Mouse (Mus musculus) kidney, adult 2 months (tissue): Measurements from ENCODE around the gene Dennd2c. TPM values are rescaled to one million over a fixed set of nuclear protein-coding genes. Genes with fewer than 3 reads are reported as not detected.

Experiments used
- DNase-seq: peaks from one replicate; pipeline ENCODE4 v3.0.0; 2021
- H3K27ac ChIP-seq: fragments of 200-500 bp; 2 replicates; pipeline ENCODE4 v1.5.1; 2012; ENCODE audit warnings: low read depth, low read length, control low read depth, inconsistent platforms; ENCODE audit not compliant: insufficient read depth
- H3K27me3 ChIP-seq: fragments of 200-500 bp; replicated peaks from 2 replicates; pipeline ENCODE4 v1.6.1; 2012; ENCODE audit warnings: mild to moderate bottlenecking, moderate library complexity, low read length, inconsistent platforms; ENCODE audit not compliant: control insufficient read depth, insufficient read depth
- H3K36me3 ChIP-seq: fragments of 200-500 bp; 2 replicates; pipeline ENCODE4 v1.6.1; 2012; ENCODE audit warnings: mild to moderate bottlenecking, moderate library complexity, low read length, inconsistent platforms; ENCODE audit not compliant: control insufficient read depth, insufficient read depth
- H3K4me1 ChIP-seq: fragments of 200-500 bp; 2 replicates; pipeline ENCODE4 v1.6.1; 2011; ENCODE audit warnings: low read length; ENCODE audit not compliant: control insufficient read depth, insufficient read depth
- H3K4me3 ChIP-seq: fragments of 200-500 bp; 2 replicates; pipeline ENCODE4 v1.5.1; 2011; ENCODE audit warnings: mild to moderate bottlenecking, low read depth, low read length, control low read depth; ENCODE audit not compliant: insufficient read depth
- CTCF ChIP-seq: fragments of 200-500 bp; conservative IDR thresholded peaks from 2 replicates; pipeline ENCODE4 v1.5.1; 2011; ENCODE audit warnings: low read depth, mild to moderate bottlenecking, control low read depth, low read length, moderate library complexity, mixed read lengths; ENCODE audit not compliant: insufficient read depth, insufficient read length
- POLR2A ChIP-seq: fragments of 200-500 bp; IDR thresholded peaks from one replicate; pipeline ENCODE4 v1.6.1; 2011; ENCODE audit warnings: low read depth, low read length, control low read depth
- WGBS: fragments of 180-500 bp; shearing (Covaris S2); methylation state at CpG from one replicate; pipeline ENCODE4 v1.1.7; 2018; 5-methylcytosine and 5-hydroxymethylcytosine counted together
- polyA plus RNA-seq: library from polyadenylated mRNA; depleted of rRNA; stranded (reverse); fragments of >200 nt; gene quantifications from 2 replicates; pipeline ENCODE4 v1.2.3, GENCODE M21; 2012

The Dennd2c gene
- polyA plus RNA-seq, 1 experiment = 0.67 TPM

DNA sequence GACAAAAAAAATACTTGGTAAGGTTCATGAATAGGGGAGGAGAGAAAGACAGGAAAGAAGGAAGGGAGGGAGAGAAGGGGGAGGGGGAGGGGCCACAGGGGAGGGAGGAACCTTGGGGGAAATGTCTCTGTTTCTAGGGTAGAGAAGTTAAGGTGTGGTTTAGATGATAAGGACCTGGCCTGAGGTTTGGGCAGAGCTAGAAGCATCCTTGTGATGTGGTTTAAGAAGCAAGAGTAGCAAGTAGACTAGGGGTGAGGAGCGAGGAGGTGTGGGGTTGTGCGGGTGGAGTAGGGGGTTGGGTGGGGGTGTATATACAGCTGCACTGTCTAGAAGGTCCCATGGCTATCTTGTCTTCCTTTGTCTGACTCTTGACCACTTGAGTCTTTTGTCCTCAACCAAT is 10.7 kb upstream of the Dennd2c start:
- no peak overlapping the region for H3K4me3 ChIP-seq
- H3K4me1 ChIP-seq = no peaks in the 10 kb centered on the region
- WGBS = 96% methylated on average over 2 of the region's 2 CpGs
- no peaks in the 10 kb centered on the region for H3K36me3 ChIP-seq
- no peaks in the 10 kb centered on the region for H3K27me3 ChIP-seq
- TF ChIP-seq CTCF (no peak), POLR2A (no peak)
- H3K27ac ChIP-seq = no peak overlapping the region
- DNase-seq = no peak

DNA sequence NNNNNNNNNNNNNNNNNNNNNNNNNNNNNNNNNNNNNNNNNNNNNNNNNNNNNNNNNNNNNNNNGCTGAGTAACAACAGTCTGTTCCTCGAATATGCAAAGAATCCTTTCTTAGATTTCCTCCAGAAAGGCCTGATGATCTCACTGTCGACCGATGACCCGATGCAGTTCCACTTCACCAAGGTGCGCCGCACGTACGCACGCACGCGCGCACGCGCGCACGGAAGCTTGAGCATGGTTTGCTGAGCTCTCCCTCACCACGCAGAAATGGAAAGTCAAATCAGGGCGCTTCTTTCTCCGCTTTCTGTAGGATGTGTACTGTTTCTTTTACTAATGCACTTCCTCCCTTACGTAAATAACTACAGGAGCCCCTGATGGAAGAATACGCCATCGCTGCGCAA is 3.7 kb upstream of the Dennd2c start:
- Histone ChIP-seq H3K27me3 (no peaks in the 10 kb centered on the region), H3K4me3 (no peak overlapping the region), H3K4me1 (no peaks in the 10 kb centered on the region), H3K27ac (no peak overlapping the region), H3K36me3 (no peaks in the 10 kb centered on the region)
- 83% methylated on average over 23 of the region's 23 CpGs for WGBS
- no peak for DNase-seq
- TF ChIP-seq CTCF = no peak
- TF ChIP-seq POLR2A = no peak

DNA sequence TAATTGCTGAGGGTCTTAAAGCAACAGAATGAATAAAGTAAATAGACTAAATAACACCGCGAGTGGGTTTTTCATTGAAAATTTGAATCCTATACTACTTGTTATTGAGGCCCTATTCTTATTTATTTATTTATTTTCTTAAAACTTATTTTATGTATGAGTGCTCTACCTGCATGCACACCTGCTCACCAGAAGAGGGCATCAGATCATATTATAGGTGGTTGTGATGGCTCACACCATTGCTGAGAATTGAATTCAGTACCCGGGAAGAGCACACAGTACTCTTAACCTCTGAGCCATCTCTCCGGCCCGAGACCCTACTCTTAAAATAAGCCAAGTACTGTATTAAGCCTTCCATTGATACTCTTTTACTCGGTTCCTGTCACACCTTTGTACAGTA is 2.7 kb upstream of the Dennd2c start:
- Histone ChIP-seq H3K27me3 (no peaks in the 10 kb centered on the region), H3K36me3 (no peaks in the 10 kb centered on the region), H3K4me1 (no peaks in the 10 kb centered on the region), H3K27ac (no peak overlapping the region), H3K4me3 (no peak overlapping the region)
- WGBS = 85% methylated on average over 6 of the region's 6 CpGs
- DNase-seq = no peak
- TF ChIP-seq CTCF = peak; percentile 13; the same call in 1 of the 2 replicates
- TF ChIP-seq POLR2A = no peak

DNA sequence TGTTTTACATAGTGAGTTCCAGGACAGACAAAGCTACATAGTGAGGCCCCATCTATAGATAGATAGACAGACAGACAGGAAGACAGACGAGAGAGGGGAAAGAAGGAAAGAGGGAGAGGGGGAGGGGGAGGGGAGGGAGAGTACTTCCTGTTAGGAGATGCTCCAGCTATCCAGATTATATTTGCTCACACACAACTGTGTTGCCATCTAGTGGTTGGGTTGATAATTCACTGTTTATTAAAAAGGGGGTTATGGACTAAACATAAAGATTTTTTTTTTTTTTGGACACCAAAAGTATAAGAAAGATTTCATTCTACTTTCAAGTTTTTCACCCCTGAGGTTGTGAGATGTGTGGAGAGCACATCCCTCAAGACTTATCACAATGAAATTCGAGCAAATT is 1.7 kb upstream of the Dennd2c start:
- H3K27me3 ChIP-seq = no peaks in the 10 kb centered on the region
- no peak overlapping the region for H3K4me3 ChIP-seq
- H3K36me3 ChIP-seq = no peaks in the 10 kb centered on the region
- no peak for DNase-seq
- no peak for TF ChIP-seq POLR2A
- H3K4me1 ChIP-seq = no peaks in the 10 kb centered on the region
- 57% methylated on average over 2 of the region's 2 CpGs for WGBS
- no peak overlapping the region for H3K27ac ChIP-seq

DNA sequence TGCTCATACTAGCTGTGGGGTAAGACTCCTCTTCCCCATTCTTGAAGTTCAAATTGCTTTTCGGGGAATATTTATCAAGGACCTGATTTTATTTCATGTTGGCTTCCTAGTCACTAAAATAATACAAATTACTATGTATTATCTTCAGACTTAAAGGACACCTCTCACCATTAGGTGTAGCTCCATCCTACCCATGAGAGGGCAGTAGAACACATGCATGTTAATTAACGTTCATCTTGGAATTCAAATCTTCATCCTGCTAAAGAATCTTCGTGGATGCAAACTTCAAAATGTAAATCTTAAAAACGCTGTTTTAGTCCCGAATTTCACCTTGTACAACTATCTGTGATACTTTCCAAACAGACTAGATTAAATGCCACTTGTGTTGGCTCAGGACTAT is 1.2 kb upstream of the Dennd2c start:
- Histone ChIP-seq H3K27me3 (no peaks in the 10 kb centered on the region), H3K4me1 (no peaks in the 10 kb centered on the region), H3K4me3 (no peak overlapping the region), H3K36me3 (no peaks in the 10 kb centered on the region), H3K27ac (no peak overlapping the region)
- 49% methylated on average over 5 of the region's 5 CpGs for WGBS
- no peak for DNase-seq
- no peak for TF ChIP-seq POLR2A
- no peak for TF ChIP-seq CTCF

DNA sequence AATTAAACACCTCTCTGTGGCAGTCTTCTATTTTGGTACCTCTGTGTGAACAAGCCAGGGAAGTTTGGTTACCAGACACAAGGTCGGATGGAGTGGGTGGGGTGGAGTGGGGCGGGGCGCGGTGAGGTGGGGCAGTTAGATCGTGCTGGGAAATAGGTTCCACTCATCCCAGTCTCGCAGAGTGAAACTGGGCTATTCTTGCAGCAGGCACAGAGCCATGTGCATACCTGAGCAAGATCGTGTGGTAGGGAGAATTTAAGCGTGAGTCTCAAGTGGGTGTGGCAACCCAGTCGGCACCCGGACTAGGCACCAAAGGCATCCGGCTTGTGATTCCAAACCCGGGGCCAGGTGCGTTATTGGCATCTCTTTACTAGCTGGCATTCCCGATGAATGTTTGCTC is 495 bp upstream of the Dennd2c start:
- no peaks in the 10 kb centered on the region for H3K36me3 ChIP-seq
- TF ChIP-seq CTCF = no peak
- TF ChIP-seq POLR2A = no peak
- no peak for DNase-seq
- H3K4me3 ChIP-seq = peak overlapping the region; percentile 81
- no peaks in the 10 kb centered on the region for H3K27me3 ChIP-seq
- no peaks in the 10 kb centered on the region for H3K4me1 ChIP-seq
- H3K27ac ChIP-seq = no peak overlapping the region
- under 1% methylated on average over 14 of the region's 14 CpGs for WGBS

DNA sequence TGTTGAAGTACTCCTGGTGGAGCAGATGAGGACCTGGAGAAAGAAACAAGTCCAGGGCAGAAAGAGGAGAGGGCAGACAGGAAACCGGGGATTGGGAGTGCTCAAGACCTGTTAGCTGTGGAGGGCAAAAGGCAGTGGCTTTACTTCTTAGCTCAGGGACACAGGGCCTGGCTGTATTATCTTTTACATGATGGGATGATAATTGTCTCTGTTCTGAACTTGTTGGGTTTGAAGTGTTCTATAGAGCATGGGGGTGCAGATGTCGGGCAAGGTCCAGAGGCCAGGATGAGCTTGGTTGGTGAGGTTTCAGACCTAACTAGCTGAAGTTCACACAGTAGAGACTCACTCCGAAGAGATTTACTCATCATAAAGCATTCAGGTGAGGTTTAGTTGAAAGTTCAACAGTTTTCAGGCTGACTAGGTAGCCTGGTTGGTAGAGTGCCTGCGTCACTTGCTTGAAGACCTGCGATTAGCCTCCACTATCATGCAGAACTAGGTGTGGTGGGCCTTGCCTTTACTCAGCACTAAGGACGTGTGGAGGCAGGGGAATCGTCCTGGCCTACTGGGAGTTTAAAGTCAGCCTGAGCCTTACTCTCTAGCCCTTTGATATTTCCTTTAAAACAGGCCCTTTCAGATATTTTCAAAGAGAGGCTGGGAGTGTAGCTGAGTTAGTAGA is 5.3 kb downstream of the Dennd2c start:
- Histone ChIP-seq H3K4me3 (no peak overlapping the region), H3K4me1 (no peaks in the 10 kb centered on the region), H3K27ac (no peak overlapping the region), H3K27me3 (no peaks in the 10 kb centered on the region), H3K36me3 (no peaks in the 10 kb centered on the region)
- TF ChIP-seq CTCF = no peak
- TF ChIP-seq POLR2A = no peak
- DNase-seq = no peak
- 90% methylated on average over 7 of the region's 7 CpGs for WGBS

DNA sequence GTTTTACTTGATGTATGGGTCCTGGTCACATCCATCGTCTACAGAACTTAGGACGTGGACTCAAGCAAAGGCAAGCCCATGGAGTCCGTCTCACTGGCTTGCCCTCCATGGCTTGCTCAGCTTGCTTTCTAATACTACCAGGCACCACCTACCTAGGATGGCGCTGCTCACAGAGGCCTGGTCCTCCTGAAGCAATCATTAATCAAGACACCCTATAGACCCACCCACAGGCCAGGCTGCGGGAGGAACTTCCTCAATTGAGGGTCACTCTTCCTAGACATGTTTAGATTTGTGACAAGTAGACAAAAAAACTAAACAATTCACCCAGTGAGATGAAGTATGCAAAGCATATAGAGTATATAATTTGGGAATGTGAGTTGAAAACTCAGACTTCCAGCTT is 9.8 kb downstream of the Dennd2c start:
- 72% methylated on average over 5 of the region's 5 CpGs for WGBS
- H3K4me1 ChIP-seq = no peaks in the 10 kb centered on the region
- no peak for DNase-seq
- no peak overlapping the region for H3K4me3 ChIP-seq
- no peaks in the 10 kb centered on the region for H3K27me3 ChIP-seq
- H3K36me3 ChIP-seq = no peaks in the 10 kb centered on the region
- TF ChIP-seq CTCF (no peak), POLR2A (no peak)
- H3K27ac ChIP-seq = no peak overlapping the region
